In the genomic region with DNA sequence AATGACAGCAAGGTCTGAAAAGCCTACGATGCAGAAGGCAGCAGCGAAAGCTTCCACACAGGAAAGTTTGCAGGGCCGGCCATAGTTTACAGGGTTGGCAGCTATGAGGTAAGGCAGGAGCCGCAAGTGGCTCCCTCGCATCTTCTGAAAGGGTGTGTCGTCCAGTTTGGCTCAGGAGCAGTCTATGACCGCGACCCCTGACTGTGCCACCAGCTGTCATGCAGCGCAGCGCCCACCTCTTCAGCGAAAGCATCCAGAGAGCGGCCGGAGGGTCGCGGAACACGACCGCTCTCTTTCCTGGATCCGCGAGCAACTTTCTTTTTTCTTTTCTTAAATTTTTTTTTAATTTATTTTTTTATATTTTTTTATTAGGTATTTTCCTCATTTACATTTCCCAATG, we compare ENCODE assay signal across 6 mouse cellular contexts.
A peak's percentile ranks its signal among the peaks of the same experiment; 100 is the strongest.
DNase-seq lines count a peak whose midpoint lies in the region; ATAC-seq and TF ChIP-seq lines count a peak whose summit lies in the region.
"Not testable (repeated sequence)": the region's sequence is repeated elsewhere in the genome, so short reads cannot be mapped to it uniquely, and the experiment has no call there.

No protein-coding gene starts in this region.

- not testable (repeated sequence) for H3K79me2 ChIP-seq in C2C12 (ENCODE audit: control insufficient read depth, insufficient read depth)

- intact Hi-C loops in left cerebral cortex, postnatal 4 days (cut with DNase I), result not testable (repeated sequence)

- H3K36me3 ChIP-seq in C2C12 (ENCODE audit: control insufficient read depth, insufficient read depth); G1E (replicated peaks): not testable (repeated sequence)

- peaks cover 35% of the 10 kb centered on the region for H3K9me3 ChIP-seq in G1E (replicated peaks)

- not testable (repeated sequence) for H3ac ChIP-seq in C2C12 (ENCODE audit: control insufficient read depth, insufficient read length, low read depth)

- not testable (repeated sequence) for H3K27me3 ChIP-seq in C2C12 (ENCODE audit: control insufficient read depth, insufficient read depth, insufficient read length); G1E (ENCODE audit: insufficient read depth, low read length)

- TF ChIP-seq CTCF in C2C12 (IDR thresholded peaks at IDR 0.05; ENCODE audit: control insufficient read depth, insufficient read depth, insufficient read length); G1E (IDR thresholded peaks at IDR 0.05; ENCODE audit: low read depth, low read length): not testable (repeated sequence)

- ATAC-seq in G1E (ENCODE audit: extremely low read depth, insufficient number of reproducible peaks, low FRiP score, poor library complexity, severe bottlenecking), result not testable (repeated sequence)

- not testable (repeated sequence) for DNase-seq in G1E (ENCODE audit: low spot score)
- peak; percentile 54 to 67 for DNase-seq in cerebellum, postnatal 10 days
- peak; percentile 46 to 47 for DNase-seq in cerebellum, postnatal 14 days
- DNase-seq in cerebellum, postnatal 25 days, result peak; percentile 21 to 43
- DNase-seq in left cerebral cortex, postnatal 4 days, result peak; percentile 10

- not testable (repeated sequence) for H3K79me3 ChIP-seq in C2C12 (ENCODE audit: low read depth)

- peak overlapping the region; percentile 14 for H3K4me3 ChIP-seq in C2C12 (ENCODE audit: insufficient read depth, poor library complexity, severe bottlenecking)
- H3K4me3 ChIP-seq in G1E (ENCODE audit: low read depth, low read length), result peak overlapping the region; percentile 48; the same call in 1 of the 2 replicates

- not testable (repeated sequence) for H3K4me1 ChIP-seq in G1E (ENCODE audit: insufficient read depth, low read depth, low read length)
